Mouse (Mus musculus) midbrain, postnatal 0 days (tissue): ENCODE measurements at regions not wholly inside any gene's neighbourhood (a gene's known extent, or its start where the extent isn't known, plus 50 kb on each side); places are given as distances from the start of the nearest gene placed in this dataset.

ENCODE experiments used
- ATAC-seq: fragments of 200-750 bp; cut with Nextera tagmentation; 2 replicates; pipeline ENCODE4 v1.8.0; 2017; ENCODE audit warnings: moderate number of reproducible peaks, mild to moderate bottlenecking, moderate TSS enrichment, moderate library complexity; ENCODE audit not compliant: low FRiP score
- DNase-seq: peaks from one replicate; pipeline ENCODE4 v3.0.0-alpha.2; 2015; ENCODE audit warnings: low spot score
- H3K27ac ChIP-seq: fragments of 300-500 bp; sonication (generic); 2 replicates; pipeline ENCODE4 v1.5.1; 2014; ENCODE audit warnings: low read depth, mild to moderate bottlenecking, low read length, mixed read lengths
- H3K27me3 ChIP-seq: fragments of 300-500 bp; sonication (generic); 2 replicates; pipeline ENCODE4 v1.6.1; 2014; ENCODE audit warnings: low read length, control low read depth, mixed read lengths; ENCODE audit not compliant: insufficient read depth
- H3K36me3 ChIP-seq: fragments of 300-500 bp; sonication (generic); 2 replicates; pipeline ENCODE4 v1.6.1; 2014; ENCODE audit warnings: low read length, control low read depth, mixed read lengths; ENCODE audit not compliant: insufficient read depth
- H3K4me1 ChIP-seq: fragments of 300-500 bp; sonication (generic); 2 replicates; pipeline ENCODE4 v1.6.1; 2014; ENCODE audit warnings: mild to moderate bottlenecking, control low read depth, antibody characterized with exemption, low read length, mixed read lengths; ENCODE audit not compliant: insufficient read depth
- H3K4me2 ChIP-seq: fragments of 300-500 bp; sonication (generic); 2 replicates; pipeline ENCODE4 v1.6.1; 2014; ENCODE audit warnings: low read depth, mild to moderate bottlenecking, low read length, mixed read lengths; ENCODE audit not compliant: poor library complexity, severe bottlenecking
- H3K4me3 ChIP-seq: fragments of 300-500 bp; sonication (generic); 2 replicates; pipeline ENCODE4 v1.5.1; 2014; ENCODE audit warnings: low read depth, mild to moderate bottlenecking, low read length, moderate library complexity
- H3K9ac ChIP-seq: fragments of 300-500 bp; sonication (generic); replicated peaks from 2 replicates; pipeline ENCODE4 v1.6.1; 2014; ENCODE audit warnings: mild to moderate bottlenecking, low read length, moderate library complexity, mixed read lengths; ENCODE audit not compliant: poor library complexity, severe bottlenecking
- H3K9me3 ChIP-seq: fragments of 300-500 bp; sonication (generic); 2 replicates; pipeline ENCODE4 v1.6.1; 2016; ENCODE audit warnings: low read length, control low read depth
- CTCF ChIP-seq: IDR thresholded peaks from 2 replicates; pipeline ENCODE4 v1.5.1; 2016; ENCODE audit warnings: antibody characterized with exemption, mild to moderate bottlenecking
- WGBS: fragments of 180-500 bp; shearing (Covaris S2); extraction: QIAGEN DNeasy Blood & Tissue Kit; methylation state at CpG from one replicate; pipeline ENCODE4 v1.1.7; 2014; 5-methylcytosine and 5-hydroxymethylcytosine counted together

DNA sequence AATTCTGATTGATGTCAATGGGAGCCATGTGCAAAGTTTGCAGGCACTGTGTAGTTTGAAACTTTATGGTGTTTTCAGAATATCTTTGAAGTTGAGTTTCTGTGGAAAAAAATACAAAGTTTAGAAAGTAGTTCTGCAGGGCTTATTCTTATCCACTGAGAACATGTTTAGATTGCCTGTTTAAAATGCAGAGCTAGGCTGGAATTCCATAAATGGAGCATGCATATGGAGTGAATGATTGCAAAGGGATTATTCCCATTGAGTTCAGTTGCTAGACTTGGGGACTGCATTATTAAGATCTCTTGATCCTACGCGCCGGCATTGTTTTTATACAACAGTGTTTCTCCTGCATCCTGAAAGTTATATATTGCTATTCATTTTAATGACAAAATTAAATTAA is 397.8 kb upstream of the Gm21833 start:
- H3K4me2 ChIP-seq: no peak overlapping the region
- no peak overlapping the region for H3K27ac ChIP-seq
- DNase-seq (no peak), ATAC-seq (no peak)
- WGBS: 81% methylated on average over 3 of the region's 3 CpGs
- H3K9ac ChIP-seq: no peak overlapping the region
- H3K9me3 ChIP-seq: no peaks in the 10 kb centered on the region
- no peak overlapping the region for H3K4me3 ChIP-seq
- no peaks in the 10 kb centered on the region for H3K36me3 ChIP-seq
- no peak for TF ChIP-seq CTCF
- H3K4me1 ChIP-seq: no peaks in the 10 kb centered on the region
- H3K27me3 ChIP-seq: no peaks in the 10 kb centered on the region

GRCm38 (mm10) chr16:82431075-82431474 is 397.1 kb upstream of the Gm21833 start:
- WGBS: 80% methylated on average over 3 of the region's 3 CpGs
- H3K4me1 ChIP-seq: no peaks in the 10 kb centered on the region
- DNase-seq (no peak), ATAC-seq (no peak)
- no peak overlapping the region for H3K27ac ChIP-seq
- no peaks in the 10 kb centered on the region for H3K36me3 ChIP-seq
- TF ChIP-seq CTCF: no peak
- no peak overlapping the region for H3K9ac ChIP-seq
- H3K4me2 ChIP-seq: no peak overlapping the region
- no peak overlapping the region for H3K4me3 ChIP-seq
- H3K9me3 ChIP-seq: no peaks in the 10 kb centered on the region
- H3K27me3 ChIP-seq: no peaks in the 10 kb centered on the region

- Histone ChIP-seq H3K9ac (no peak overlapping the region), H3K27me3 (no peaks in the 10 kb centered on the region), H3K4me3 (no peak overlapping the region), H3K27ac (no peak overlapping the region), H3K4me2 (no peak overlapping the region), H3K9me3 (no peaks in the 10 kb centered on the region), H3K36me3 (no peaks in the 10 kb centered on the region), H3K4me1 (no peaks in the 10 kb centered on the region)
- WGBS: 86% methylated on average over 1 of the region's 1 CpGs
- no peak for TF ChIP-seq CTCF
- peak; percentile 8 for DNase-seq
- ATAC-seq: no peak
Measured at GRCm38 (mm10) chr16:82431811-82432210, 396.4 kb upstream of the Gm21833 start.

DNA sequence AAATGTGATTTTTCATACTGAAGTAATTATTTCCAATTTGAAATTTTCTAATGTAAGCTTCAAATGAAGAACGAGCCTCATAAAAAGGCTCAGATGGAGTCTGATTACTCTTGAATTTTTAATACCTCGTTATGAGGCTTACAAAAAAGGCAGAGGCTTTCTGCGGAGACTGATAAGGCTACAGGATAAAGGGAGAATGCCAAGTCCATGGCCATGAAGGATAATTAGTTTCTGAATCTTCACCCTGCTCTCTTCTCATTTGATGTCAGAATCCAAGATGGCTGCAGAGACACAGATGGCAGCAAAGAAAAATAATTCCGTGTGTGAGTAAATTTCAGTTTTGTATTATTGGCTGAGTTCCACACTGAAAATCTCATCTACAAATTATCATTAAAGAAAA is 367.3 kb upstream of the Gm21833 start:
- ATAC-seq (no peak), DNase-seq (peak; percentile 1)
- Histone ChIP-seq H3K9ac (no peak overlapping the region), H3K4me3 (no peak overlapping the region), H3K27me3 (no peaks in the 10 kb centered on the region), H3K36me3 (no peaks in the 10 kb centered on the region), H3K27ac (no peak overlapping the region), H3K4me2 (no peak overlapping the region), H3K9me3 (no peaks in the 10 kb centered on the region), H3K4me1 (no peaks in the 10 kb centered on the region)
- no peak for TF ChIP-seq CTCF
- 34% methylated on average over 4 of the region's 4 CpGs for WGBS

DNA sequence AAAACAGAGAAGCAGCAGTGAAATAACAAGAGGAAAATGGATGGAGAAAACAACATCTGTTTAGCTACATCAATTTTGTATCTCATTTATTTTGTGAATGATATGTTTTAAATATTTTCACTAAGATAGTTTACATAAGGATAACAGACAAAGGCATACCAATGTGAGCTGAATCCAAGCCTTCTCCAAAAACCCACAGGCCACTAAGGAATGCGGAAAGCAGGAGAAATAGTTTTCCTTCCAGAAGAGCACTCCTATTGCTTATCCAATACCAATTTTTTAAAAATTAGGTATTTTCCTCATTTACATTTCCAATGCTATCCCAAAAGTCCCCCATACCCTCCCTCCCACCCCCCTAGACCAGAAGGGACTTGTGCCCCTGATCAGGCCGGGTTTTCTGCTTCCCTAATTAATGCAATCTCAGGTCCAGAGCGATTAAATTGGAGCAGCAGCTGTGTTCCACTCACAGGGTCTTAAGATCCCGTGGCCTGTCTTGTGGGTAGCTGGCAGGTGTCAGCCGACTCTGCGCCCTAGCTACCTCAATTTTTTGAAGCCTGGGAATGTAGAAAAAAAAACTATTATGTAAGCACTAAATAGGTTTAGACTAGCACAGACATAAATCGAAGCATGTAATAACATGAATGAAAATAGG is 357.3 kb upstream of the Gm21833 start:
- no peak overlapping the region for H3K4me3 ChIP-seq
- H3K27ac ChIP-seq: no peak overlapping the region
- H3K9ac ChIP-seq: no peak overlapping the region
- DNase-seq: no peak
- WGBS: 38% methylated on average over 7 of the region's 7 CpGs
- no peaks in the 10 kb centered on the region for H3K27me3 ChIP-seq
- H3K4me1 ChIP-seq: no peaks in the 10 kb centered on the region
- no peaks in the 10 kb centered on the region for H3K36me3 ChIP-seq
- no peaks in the 10 kb centered on the region for H3K9me3 ChIP-seq
- no peak for TF ChIP-seq CTCF
- H3K4me2 ChIP-seq: no peak overlapping the region
- no peak for ATAC-seq

GRCm38 (mm10) chr16:82520406-82520805 is 307.8 kb upstream of the Gm21833 start:
- Histone ChIP-seq H3K9ac (no peak overlapping the region), H3K27me3 (no peaks in the 10 kb centered on the region), H3K4me1 (no peaks in the 10 kb centered on the region), H3K4me2 (no peak overlapping the region), H3K36me3 (no peaks in the 10 kb centered on the region), H3K9me3 (no peaks in the 10 kb centered on the region), H3K4me3 (no peak overlapping the region), H3K27ac (no peak overlapping the region)
- TF ChIP-seq CTCF: no peak
- 92% methylated on average over 1 of the region's 1 CpGs for WGBS
- ATAC-seq: no peak
- DNase-seq: no peak
